In genomic region chr2:27770205-27770604, GRCm38 (mm10) we compare ENCODE assay signal across 8 mouse cellular contexts.
DNase-seq lines count a peak whose midpoint lies in the region; ATAC-seq and TF ChIP-seq lines count a peak whose summit lies in the region.

No protein-coding gene starts in this region.

- no peak overlapping the region for H3K4me2 ChIP-seq in heart, postnatal 0 days (ENCODE audit: low read depth, low read length)
- no peak overlapping the region for H3K4me2 ChIP-seq in forebrain, embryonic 11.5 days (ENCODE audit: low read depth, low read length, severe bottlenecking)
- H3K4me2 ChIP-seq in limb, embryonic 11.5 days (ENCODE audit: low read depth, severe bottlenecking): no peak overlapping the region

- no peak for TF ChIP-seq EP300 in heart, postnatal 0 days (IDR thresholded peaks at IDR 0.05; ENCODE audit: low read depth)

- TF ChIP-seq CTCF in heart, postnatal 0 days (IDR thresholded peaks at IDR 0.05; ENCODE audit: low read depth): peak; percentile 79
- peak; percentile 72 for TF ChIP-seq CTCF in bone marrow, adult 2 months (IDR thresholded peaks at IDR 0.05; ENCODE audit: control insufficient read depth, insufficient read depth, low read length)
- TF ChIP-seq CTCF in olfactory bulb, adult 2 months (IDR thresholded peaks at IDR 0.05; ENCODE audit: insufficient read depth, low read depth, low read length): peak; percentile 39; the same call in 1 of the 2 replicates

- ATAC-seq in heart, postnatal 0 days (ENCODE audit: insufficient read depth, low read depth): no peak
- ATAC-seq in forebrain, embryonic 11.5 days (replicated peaks; ENCODE audit: low FRiP score): no peak
- no peak for ATAC-seq in limb, embryonic 11.5 days (ENCODE audit: insufficient number of reproducible peaks, low FRiP score, low TSS enrichment, low read depth)
- ATAC-seq in erythroid progenitor cell, adult 5-6 weeks (replicated peaks; ENCODE audit: low FRiP score, poor library complexity, severe bottlenecking): no peak

- H3K27ac ChIP-seq in heart, postnatal 0 days (ENCODE audit: low read depth): no peak overlapping the region
- H3K27ac ChIP-seq in bone marrow, adult 2 months (ENCODE audit: control insufficient read depth, insufficient read depth, low read depth, low read length, poor library complexity): no peak overlapping the region
- no peak overlapping the region for H3K27ac ChIP-seq in forebrain, embryonic 11.5 days (ENCODE audit: low read depth, low read length)
- no peak overlapping the region for H3K27ac ChIP-seq in limb, embryonic 11.5 days (replicated peaks; ENCODE audit: low read depth, low read length)
- no peak overlapping the region for H3K27ac ChIP-seq in olfactory bulb, adult 2 months (ENCODE audit: insufficient read depth, low read depth, low read length)

- no peaks in the 10 kb centered on the region for H3K36me3 ChIP-seq in heart, postnatal 0 days (replicated peaks; ENCODE audit: control insufficient read depth, insufficient read depth, low read length)
- H3K36me3 ChIP-seq in forebrain, embryonic 11.5 days (ENCODE audit: control insufficient read depth, insufficient read depth, low read length): no peaks in the 10 kb centered on the region
- H3K36me3 ChIP-seq in limb, embryonic 11.5 days (ENCODE audit: control insufficient read depth, insufficient read depth, low read length): no peaks in the 10 kb centered on the region

- TF ChIP-seq POLR2A in bone marrow, adult 2 months (IDR thresholded peaks at IDR 0.05; ENCODE audit: borderline replicate concordance, control insufficient read depth, low read depth, low read length): no peak
- no peak for TF ChIP-seq POLR2A in olfactory bulb, adult 2 months (IDR thresholded peaks at IDR 0.05; ENCODE audit: insufficient read depth, low read depth, low read length)

- DNase-seq in heart, postnatal 0 days (ENCODE audit: low spot score): peak; percentile 41
- DNase-seq in heart, adult 9 months (ENCODE audit: low spot score in 2 of 2): no peak
- peak; percentile 60 for DNase-seq in CD4-positive helper T cell, adult 2 months (ENCODE audit: low read depth, low spot score)
- peak; percentile 82 for DNase-seq in forebrain, embryonic 11.5 days (ENCODE audit: low spot score)
- peak; percentile 78 for DNase-seq in limb, embryonic 11.5 days (ENCODE audit: low spot score)

- 2% methylated on average over 4 of the region's 4 CpGs for WGBS in heart, postnatal 0 days
- 10% methylated on average over 4 of the region's 4 CpGs for WGBS in bone marrow, adult 2 months
- WGBS in forebrain, embryonic 11.5 days: 3% methylated on average over 4 of the region's 4 CpGs
- WGBS in limb, embryonic 11.5 days: 4% methylated on average over 4 of the region's 4 CpGs
- 5% methylated on average over 4 of the region's 4 CpGs for WGBS in olfactory bulb, adult 2 months

- H3K27me3 ChIP-seq in heart, postnatal 0 days (ENCODE audit: control insufficient read depth, insufficient read depth, low read length): no peaks in the 10 kb centered on the region
- no peaks in the 10 kb centered on the region for H3K27me3 ChIP-seq in forebrain, embryonic 11.5 days (ENCODE audit: control insufficient read depth, insufficient read depth, low read length)
- H3K27me3 ChIP-seq in limb, embryonic 11.5 days (ENCODE audit: control insufficient read depth, insufficient read depth, low read length): no peaks in the 10 kb centered on the region

- H3K4me1 ChIP-seq in heart, postnatal 0 days (ENCODE audit: control insufficient read depth, insufficient read depth): no peaks in the 10 kb centered on the region
- no peaks in the 10 kb centered on the region for H3K4me1 ChIP-seq in bone marrow, adult 2 months (ENCODE audit: control insufficient read depth, insufficient read depth, low read length)
- H3K4me1 ChIP-seq in forebrain, embryonic 11.5 days (replicated peaks; ENCODE audit: control insufficient read depth, insufficient read depth, low read length): 0 out of 2 replicates have a peak, but pooled peaks cover 1% of the 10 kb centered on the region
- peaks cover 40% of the 10 kb centered on the region for H3K4me1 ChIP-seq in limb, embryonic 11.5 days (ENCODE audit: control insufficient read depth, insufficient read depth, low read length)
- peaks cover 16% of the 10 kb centered on the region for H3K4me1 ChIP-seq in olfactory bulb, adult 2 months (ENCODE audit: control insufficient read depth, insufficient read depth, low read length)

- no peak overlapping the region for H3K9ac ChIP-seq in heart, postnatal 0 days (replicated peaks; ENCODE audit: low read depth, low read length)
- no peak overlapping the region for H3K9ac ChIP-seq in forebrain, embryonic 11.5 days (ENCODE audit: low read length)
- H3K9ac ChIP-seq in limb, embryonic 11.5 days (ENCODE audit: low read length): no peak overlapping the region

- H3K4me3 ChIP-seq in heart, postnatal 0 days (ENCODE audit: low read depth, low read length): no peak overlapping the region
- no peak overlapping the region for H3K4me3 ChIP-seq in bone marrow, adult 2 months (replicated peaks; ENCODE audit: control insufficient read depth, low read depth, low read length)
- no peak overlapping the region for H3K4me3 ChIP-seq in forebrain, embryonic 11.5 days (ENCODE audit: low read depth, low read length)
- H3K4me3 ChIP-seq in limb, embryonic 11.5 days (ENCODE audit: low read depth, low read length): no peak overlapping the region
- no peak overlapping the region for H3K4me3 ChIP-seq in olfactory bulb, adult 2 months (ENCODE audit: insufficient read depth, low read depth, low read length)

- no peaks in the 10 kb centered on the region for H3K9me3 ChIP-seq in heart, postnatal 0 days (replicated peaks; ENCODE audit: control insufficient read depth, low read length)
- H3K9me3 ChIP-seq in forebrain, embryonic 11.5 days (ENCODE audit: control insufficient read depth, low read length): no peaks in the 10 kb centered on the region
- no peaks in the 10 kb centered on the region for H3K9me3 ChIP-seq in limb, embryonic 11.5 days (ENCODE audit: control insufficient read depth, low read length)

Comparison
In these comparisons a context has a peak if more than half of its experiments do, and no peak if none do; other contexts are left out.
1. DNase-seq: peak in heart, postnatal 0 days (single experiment), CD4-positive helper T cell, adult 2 months (single experiment), forebrain, embryonic 11.5 days (single experiment) and limb, embryonic 11.5 days (single experiment); none in heart, adult 9 months (0 of 2).
2. Peak in every context shown above with its lines, with median percentiles within 50 percentile points of each other: CTCF ChIP-seq.